Comparison of ENCODE assay signal across 14 mouse cellular contexts in the genomic region with DNA sequence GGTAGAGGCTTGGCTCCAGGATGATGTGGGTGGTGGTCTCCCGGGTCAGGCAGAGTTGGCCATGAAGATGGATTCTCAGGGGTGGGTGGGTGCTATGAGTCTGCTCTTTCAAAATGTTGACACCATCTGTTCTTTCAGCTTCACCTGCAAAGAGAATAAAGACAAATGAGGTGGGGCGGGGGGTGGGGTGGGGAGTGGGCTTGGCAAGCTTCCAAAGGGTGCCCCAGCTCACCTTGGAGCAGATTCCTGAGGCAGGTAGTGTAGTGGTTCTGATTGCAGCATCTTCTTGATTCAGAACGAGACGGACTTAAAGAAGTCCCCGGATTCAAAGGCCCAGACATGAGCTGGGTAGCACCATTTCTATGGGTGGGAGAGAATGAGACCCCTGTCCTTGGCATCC. TPM values are rescaled to one million over a fixed set of nuclear protein-coding genes. Genes with fewer than 3 reads are reported as not detected.
DNase-seq lines count a peak whose midpoint lies in the region; ATAC-seq lines count a peak whose summit lies in the region.
"Had no signal": no experiment of that assay in that cellular context is flagged by ENCODE, and none has a peak within 500 bp of the region (broad histone marks: within the 10 kb centered on the region; RNA-seq: fewer than 3 reads in every experiment).

No protein-coding gene starts in this region.

- H3K27me3 ChIP-seq in heart, embryonic 10.5 days (ENCODE audit: insufficient read depth, poor library complexity, severe bottlenecking) = no peaks in the 10 kb centered on the region
- H3K27me3 ChIP-seq in liver, embryonic 11.5 days (replicated peaks; ENCODE audit: control insufficient read depth, insufficient read depth, low read length) = no peaks in the 10 kb centered on the region
- H3K27me3 ChIP-seq in limb, embryonic 13.5 days = no peaks in the 10 kb centered on the region
- H3K27me3 ChIP-seq in stomach, embryonic 16.5 days (ENCODE audit: control insufficient read depth, insufficient read depth, low read length) = no peaks in the 10 kb centered on the region

- H3K4me1 ChIP-seq in heart, embryonic 10.5 days = peaks cover 77% of the 10 kb centered on the region
- H3K4me1 ChIP-seq in liver, embryonic 11.5 days (replicated peaks; ENCODE audit: control insufficient read depth, insufficient read depth, low read length) = peaks cover 49% of the 10 kb centered on the region
- H3K4me1 ChIP-seq in limb, embryonic 13.5 days = peaks cover 70% of the 10 kb centered on the region
- peaks cover 51% of the 10 kb centered on the region for H3K4me1 ChIP-seq in stomach, embryonic 16.5 days (ENCODE audit: control insufficient read depth, insufficient read depth, low read length)

- H3K27ac ChIP-seq in heart, embryonic 10.5 days = peak overlapping the region; percentile 95
- peak overlapping the region; percentile 94 for H3K27ac ChIP-seq in liver, embryonic 11.5 days (ENCODE audit: low read depth, low read length)
- peak overlapping the region; percentile 98 for H3K27ac ChIP-seq in limb, embryonic 13.5 days
- H3K27ac ChIP-seq in stomach, embryonic 16.5 days (ENCODE audit: low read length) = peak overlapping the region; percentile 96
- H3K27ac ChIP-seq: midbrain, embryonic 13.5 days had no signal

- H3K4me2 ChIP-seq in liver, embryonic 11.5 days = peak overlapping the region; percentile 53
- peak overlapping the region; percentile 65 for H3K4me2 ChIP-seq in limb, embryonic 13.5 days (replicated peaks)
- H3K4me2 ChIP-seq in stomach, embryonic 16.5 days (ENCODE audit: low read depth, low read length) = peak overlapping the region; percentile 58
- H3K4me2 ChIP-seq: forebrain, embryonic 12.5 days; midbrain, embryonic 13.5 days had no signal

- H3K36me3 ChIP-seq in heart, embryonic 10.5 days = peaks cover 11% of the 10 kb centered on the region
- no peaks in the 10 kb centered on the region for H3K36me3 ChIP-seq in liver, embryonic 11.5 days (ENCODE audit: control insufficient read depth, insufficient read depth, low read length)
- no peaks in the 10 kb centered on the region for H3K36me3 ChIP-seq in limb, embryonic 13.5 days
- no peaks in the 10 kb centered on the region for H3K36me3 ChIP-seq in stomach, embryonic 16.5 days (ENCODE audit: control insufficient read depth, insufficient read depth, low read length)
- H3K36me3 ChIP-seq: forebrain, embryonic 12.5 days; midbrain, embryonic 13.5 days had no signal

- peak overlapping the region; percentile 60 for H3K4me3 ChIP-seq in heart, embryonic 10.5 days
- peak overlapping the region; percentile 54 for H3K4me3 ChIP-seq in liver, embryonic 11.5 days (ENCODE audit: low read depth, low read length)
- H3K4me3 ChIP-seq in limb, embryonic 13.5 days = peak overlapping the region; percentile 59
- H3K4me3 ChIP-seq in stomach, embryonic 16.5 days (replicated peaks; ENCODE audit: low read length) = peak overlapping the region; percentile 58
- H3K4me3 ChIP-seq: forebrain, embryonic 12.5 days; midbrain, embryonic 13.5 days had no signal

- no peak for ATAC-seq in liver, embryonic 11.5 days (replicated peaks; ENCODE audit: low FRiP score)
- ATAC-seq in limb, embryonic 13.5 days (ENCODE audit: low FRiP score, low read depth) = no peak
- no peak for ATAC-seq in stomach, embryonic 16.5 days (ENCODE audit: insufficient read depth, low FRiP score)
- ATAC-seq: midbrain, embryonic 13.5 days had no signal

- H3K9me3 ChIP-seq in heart, embryonic 10.5 days = 0 out of 2 replicates have a peak, but pooled peaks cover 6% of the 10 kb centered on the region
- 0 out of 2 replicates have a peak, but pooled peaks cover 8% of the 10 kb centered on the region for H3K9me3 ChIP-seq in liver, embryonic 11.5 days (ENCODE audit: control insufficient read depth, low read length)
- peaks cover 17% of the 10 kb centered on the region for H3K9me3 ChIP-seq in limb, embryonic 13.5 days
- peaks cover 5% of the 10 kb centered on the region; the same call in 1 of the 2 replicates for H3K9me3 ChIP-seq in stomach, embryonic 16.5 days (replicated peaks; ENCODE audit: control insufficient read depth, low read length)

- WGBS in heart, embryonic 10.5 days = 74% methylated on average over 5 of the region's 5 CpGs
- WGBS in liver, embryonic 11.5 days = 82% methylated on average over 5 of the region's 5 CpGs
- WGBS in limb, embryonic 13.5 days = 55% methylated on average over 5 of the region's 5 CpGs
- 54% methylated on average over 5 of the region's 5 CpGs for WGBS in stomach, embryonic 16.5 days

- peak overlapping the region; percentile 62 for H3K9ac ChIP-seq in liver, embryonic 11.5 days (ENCODE audit: low read depth, low read length)
- peak overlapping the region; percentile 92 for H3K9ac ChIP-seq in limb, embryonic 13.5 days
- H3K9ac ChIP-seq in stomach, embryonic 16.5 days (ENCODE audit: low read length) = peak overlapping the region; percentile 83
- H3K9ac ChIP-seq: forebrain, embryonic 12.5 days; midbrain, embryonic 13.5 days had no signal

- no peak for DNase-seq in heart, embryonic 10.5 days (ENCODE audit: low spot score)
- DNase-seq in heart, adult 9 months (ENCODE audit: low spot score in 2 of 2) = no peak
- DNase-seq in liver, embryonic 11.5 days (ENCODE audit: low spot score) = no peak
- DNase-seq in liver = no peak
- DNase-seq in urinary bladder, postnatal 36 days (ENCODE audit: low spot score in 2 of 2) = no peak
- no peak for DNase-seq in adrenal gland, postnatal 10 days
- DNase-seq: adrenal gland, postnatal 25 days; B cell, adult 2 months; cerebellum, adult 18-20 months; heart, postnatal 10 days had no signal

RNA-seq across cellular contexts. Expression of a gene that starts 43.5 kb away (rescaled TPM):
- polyA plus RNA-seq in heart, embryonic 10.5 days (2016; fragmentation: Nextera tagmentation; extraction: Ambion mirVana) = 17.1 and 25.1 TPM in 2 replicates
- polyA plus RNA-seq in liver, embryonic 11.5 days (2014; fragmentation: Nextera tagmentation; extraction: Ambion mirVana) = 20.8 and 22.2 TPM in 2 replicates
- polyA plus RNA-seq in limb, embryonic 13.5 days (2015; fragmentation: Nextera tagmentation; extraction: Ambion mirVana) = 27.3 and 35.1 TPM in 2 replicates
- 16.2 and 30.7 TPM in 2 replicates for polyA plus RNA-seq in stomach, embryonic 16.5 days (2015; fragmentation: Nextera tagmentation; extraction: Ambion mirVana)
- total RNA-seq in adrenal gland, postnatal 10 days (2021) = 10 to 100 TPM in 1 of 2 experiments, 1 to 10 TPM in 1; 5.1 to 15.8 TPM
